Mouse (Mus musculus): ENCODE data around the gene Trim66.
A peak's percentile ranks its signal among the peaks of the same experiment; 100 is the strongest.

The Trim66 gene

DNA sequence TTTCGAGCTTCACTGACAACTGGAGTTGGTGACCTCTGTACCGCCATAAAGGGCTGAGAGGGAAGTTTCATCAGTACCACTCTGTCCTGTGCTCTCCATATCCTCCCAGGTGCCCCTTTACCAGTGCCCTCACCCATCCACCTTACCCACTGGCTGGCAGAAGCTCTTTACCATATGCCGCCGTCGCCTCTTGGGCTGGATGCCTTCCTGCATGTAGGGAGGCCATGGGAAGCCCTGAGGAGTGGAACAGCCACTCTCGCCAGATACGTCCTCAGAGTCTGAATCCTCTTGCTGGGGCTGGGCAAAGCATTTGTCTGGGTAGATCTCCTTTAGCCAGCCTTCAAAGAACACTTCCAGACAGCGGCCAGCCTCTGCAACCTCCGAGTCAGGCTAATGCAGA lies 53.1 kb downstream of the Trim66 start:
- no peak for DNase-seq (ENCODE audit: low spot score in 2 of 2)

DNA sequence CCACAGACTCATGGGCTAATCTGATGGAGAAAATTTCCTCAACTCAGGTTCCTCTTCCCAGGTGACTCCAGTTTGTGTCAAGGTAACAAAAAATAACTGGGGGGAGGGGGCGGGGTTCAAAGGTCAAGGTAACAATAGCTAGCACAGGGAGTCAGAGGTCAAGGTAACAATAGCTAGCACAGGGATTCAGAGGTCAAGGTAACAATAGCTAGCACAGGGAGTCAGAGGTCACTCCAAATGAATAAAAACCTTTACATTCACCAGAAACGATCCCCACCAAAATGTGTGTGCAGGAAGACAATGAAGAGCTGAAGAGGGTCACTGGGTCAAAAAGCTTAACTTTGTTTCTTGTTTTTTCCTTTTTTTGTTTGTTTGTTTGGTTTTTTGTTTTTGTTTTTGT lies 59.9 kb downstream of the Trim66 start:
- DNase-seq (ENCODE audit: low spot score in 2 of 2): no peak

- DNase-seq (ENCODE audit: low spot score in 2 of 2): peak; percentile 37 to 41
Observed at GRCm38 (mm10) chr7:109445012-109445411, 62.9 kb downstream of the Trim66 start.

DNA sequence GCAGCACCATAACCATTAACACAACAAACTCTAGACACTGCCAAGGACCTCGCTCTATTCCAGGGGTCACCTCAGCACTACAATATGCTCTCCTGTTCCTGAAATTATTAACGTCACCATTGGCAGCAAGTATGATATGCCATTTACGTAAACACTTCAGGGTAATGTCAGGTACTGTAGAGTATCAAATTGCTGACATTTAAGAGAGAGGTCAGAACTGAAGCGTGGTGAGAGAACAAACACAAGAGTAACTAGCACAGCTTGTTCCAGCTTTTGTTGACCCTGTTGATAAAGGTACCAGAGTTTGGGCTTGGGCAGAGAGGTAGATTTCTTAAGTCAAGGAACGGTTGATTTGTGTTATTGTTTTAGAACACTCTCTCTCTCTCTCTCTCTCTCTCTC lies 65.2 kb downstream of the Trim66 start:
- DNase-seq (ENCODE audit: low spot score in 2 of 2): no peak

GRCm38 (mm10) chr7:109440697-109441269 lies 67.2 kb downstream of the Trim66 start:
- no peak for DNase-seq (ENCODE audit: low spot score in 2 of 2)

GRCm38 (mm10) chr7:109438781-109439591 lies 68.9 kb downstream of the Trim66 start, which contains the start of gene Stk33:
TSS of gene Stk33 (minus strand) at chr7:109439081.
- DNase-seq (ENCODE audit: low spot score in 2 of 2): no peak

GRCm38 (mm10) chr7:109424422-109425159 lies 83.3 kb downstream of the Trim66 start:
- no peak for DNase-seq (ENCODE audit: low spot score in 2 of 2)

DNA sequence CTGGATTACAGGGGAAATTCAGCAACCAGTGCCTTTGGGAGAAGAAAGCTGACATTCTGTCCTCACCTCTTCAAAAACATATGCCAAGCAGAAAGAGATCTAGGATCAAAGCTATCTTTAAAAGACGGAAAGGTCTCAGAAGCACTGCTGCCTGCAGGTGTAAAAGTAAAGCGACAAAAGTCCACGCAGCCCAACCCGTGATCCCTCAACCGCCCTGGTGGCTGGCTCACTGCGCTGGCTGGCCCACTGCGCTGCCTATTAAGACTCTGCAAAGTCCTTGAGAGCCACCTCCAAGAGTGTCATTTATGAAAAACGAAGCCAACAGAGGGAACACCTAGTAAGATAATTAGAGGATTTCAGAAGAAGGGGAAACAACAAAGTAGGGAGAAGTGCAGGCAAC lies 85.1 kb downstream of the Trim66 start:
- DNase-seq (ENCODE audit: low spot score in 2 of 2): no peak

DNA sequence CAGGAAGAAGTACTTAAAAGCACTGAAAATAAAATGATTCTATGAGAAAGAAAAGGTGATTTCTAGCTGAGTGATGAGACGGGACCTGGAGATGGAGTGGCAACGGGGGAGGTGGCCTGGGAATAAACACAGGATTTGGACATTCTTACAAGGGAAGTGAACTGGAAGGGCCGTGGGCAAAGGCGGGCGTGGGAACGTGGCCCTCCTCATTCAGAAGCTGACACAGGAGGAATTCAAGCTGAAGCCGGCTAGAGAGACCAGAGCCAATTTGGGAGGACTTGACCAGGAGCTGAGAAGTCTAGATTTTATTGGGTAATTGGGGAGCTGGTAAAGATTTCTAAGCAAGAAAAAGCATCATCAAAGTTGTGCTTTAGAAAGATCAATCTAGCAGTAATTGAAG lies 102.4 kb downstream of the Trim66 start:
- DNase-seq (ENCODE audit: low spot score in 2 of 2): no peak

DNA sequence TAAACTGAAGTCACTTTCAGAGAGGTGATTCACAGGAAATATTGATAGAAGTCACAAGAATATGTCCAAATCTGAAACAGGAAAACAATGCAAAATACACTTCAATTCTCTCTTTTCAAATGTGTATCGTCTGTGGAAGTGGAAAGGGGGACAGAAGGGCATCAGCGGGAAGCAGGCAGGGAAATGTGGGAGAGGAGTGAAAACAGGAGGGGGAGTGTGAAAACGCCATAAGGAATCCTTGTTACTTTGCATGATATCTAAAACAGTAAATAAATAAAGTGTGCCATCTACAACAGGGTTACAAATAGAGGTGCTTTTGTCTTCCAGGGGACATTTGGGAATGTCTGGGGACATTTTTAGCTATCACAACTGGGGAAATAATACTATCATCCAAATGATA lies 108.6 kb downstream of the Trim66 start:
- no peak for DNase-seq (ENCODE audit: low spot score in 2 of 2)
